Mouse (Mus musculus): ENCODE measurements around the gene Sapcd2. TPM values are rescaled to one million over a fixed set of nuclear protein-coding genes. Genes with fewer than 3 reads are reported as not detected.

Gene Sapcd2
- total RNA-seq (2021) = under 1 TPM; 0.10 to 0.26 TPM
- long read RNA-seq, experiment 1 = 0 reads
- long read RNA-seq, experiment 2 = 0 reads

GRCm38 (mm10) chr2:25371764-25372643 is at the start of gene Sapcd2:
Gene Sapcd2, plus strand, starts transcription at chr2:25372321.
- DNase-seq = peak; percentile 72 to 76
- intact Hi-C loops (cut with DNase I) = no loop called here

GRCm38 (mm10) chr2:25326036-25326435 is 46.1 kb upstream of the Sapcd2 start:
- DNase-seq = no peak
- intact Hi-C loops (cut with DNase I) = loop anchor here (5.0 kb wide), 1 partner anchor 39 kb away; the partner anchor contains the start of genes Lrrc26 and Tmem210

- intact Hi-C loops (cut with DNase I) = loop anchor here (5.0 kb wide), 1 partner anchor 41 kb away; the partner anchor contains the start of genes Lrrc26 and Tmem210
- no peak for DNase-seq
Measured at GRCm38 (mm10) chr2:25328440-25328839, 43.7 kb upstream of the Sapcd2 start.

- intact Hi-C loops (cut with DNase I) = loop anchor here (5.0 kb wide), 1 partner anchor 59 kb away; the partner anchor contains the start of genes Anapc2 and Ssna1
- no peak for DNase-seq
Measured at GRCm38 (mm10) chr2:25331470-25331869, 40.7 kb upstream of the Sapcd2 start.

GRCm38 (mm10) chr2:25332286-25333160 is 39.6 kb upstream of the Sapcd2 start, which contains the start of gene Man1b1:
Gene Man1b1, plus strand, starts transcription at chr2:25332338.
- intact Hi-C loops (cut with DNase I) = loop anchor here (5.0 kb wide), 1 partner anchor 60 kb away; the partner anchor contains the start of genes Anapc2 and Ssna1
- peak; percentile 98 to 99 for DNase-seq

GRCm38 (mm10) chr2:25333569-25333968 is 38.6 kb upstream of the Sapcd2 start:
- no peak for DNase-seq
- intact Hi-C loops (cut with DNase I) = loop anchor here (5.0 kb wide), 1 partner anchor 61 kb away; the partner anchor contains the start of genes Anapc2 and Ssna1

- no peak for DNase-seq
- intact Hi-C loops (cut with DNase I) = no loop called here
Measured at GRCm38 (mm10) chr2:25338303-25338702, 33.8 kb upstream of the Sapcd2 start.

GRCm38 (mm10) chr2:25348162-25348561 is 24.0 kb upstream of the Sapcd2 start:
- DNase-seq = no peak
- intact Hi-C loops (cut with DNase I) = no loop called here

GRCm38 (mm10) chr2:25349499-25349898 is 22.6 kb upstream of the Sapcd2 start:
- intact Hi-C loops (cut with DNase I) = no loop called here
- DNase-seq = no peak

GRCm38 (mm10) chr2:25350701-25351100 is 21.4 kb upstream of the Sapcd2 start:
- intact Hi-C loops (cut with DNase I) = no loop called here
- DNase-seq = no peak

GRCm38 (mm10) chr2:25354211-25354610 is 17.9 kb upstream of the Sapcd2 start:
- no peak for DNase-seq
- intact Hi-C loops (cut with DNase I) = no loop called here

GRCm38 (mm10) chr2:25355419-25356066 is 16.6 kb upstream of the Sapcd2 start:
- intact Hi-C loops (cut with DNase I) = no loop called here
- DNase-seq = no peak

- peak; percentile 72 for DNase-seq
- intact Hi-C loops (cut with DNase I) = no loop called here
Measured at GRCm38 (mm10) chr2:25356208-25357079, 15.7 kb upstream of the Sapcd2 start, which contains the start of gene Dpp7. Gene Dpp7, minus strand, starts transcription at chr2:25356359.

GRCm38 (mm10) chr2:25359848-25360247 is 12.3 kb upstream of the Sapcd2 start:
- DNase-seq = no peak
- intact Hi-C loops (cut with DNase I) = no loop called here

GRCm38 (mm10) chr2:25363478-25364178 is 8.5 kb upstream of the Sapcd2 start:
- DNase-seq = no peak
- intact Hi-C loops (cut with DNase I) = no loop called here

GRCm38 (mm10) chr2:25364313-25364712 is 7.8 kb upstream of the Sapcd2 start:
- intact Hi-C loops (cut with DNase I) = no loop called here
- DNase-seq = no peak

GRCm38 (mm10) chr2:25364761-25365090 is 7.4 kb upstream of the Sapcd2 start:
- DNase-seq = no peak
- intact Hi-C loops (cut with DNase I) = no loop called here

GRCm38 (mm10) chr2:25365091-25365761 is 6.9 kb upstream of the Sapcd2 start, which contains the start of gene Uap1l1:
Gene Uap1l1, minus strand, starts transcription at chr2:25365682.
- intact Hi-C loops (cut with DNase I) = no loop called here
- peak; percentile 67 to 83 for DNase-seq
